Mouse (Mus musculus) regulatory T cell (primary cell): ENCODE measurements around the gene Tubd1.

Experiments used
- in situ Hi-C: fragments of 300-600 bp; cut with MboI, MseI; formaldehyde crosslinking; loops from one replicate; pipeline ENCODE4 v1.15.1; 2025; ENCODE audit warnings: high pct_unique_total_duplicates

Tubd1 gene

GRCm38 (mm10) chr11:86583313-86583825, 38.6 kb downstream of the Tubd1 start:
- in situ Hi-C loops, result loop anchor here (25.0 kb wide), 1 partner anchor 854 kb away; no protein-coding TSS in a partner anchor

DNA sequence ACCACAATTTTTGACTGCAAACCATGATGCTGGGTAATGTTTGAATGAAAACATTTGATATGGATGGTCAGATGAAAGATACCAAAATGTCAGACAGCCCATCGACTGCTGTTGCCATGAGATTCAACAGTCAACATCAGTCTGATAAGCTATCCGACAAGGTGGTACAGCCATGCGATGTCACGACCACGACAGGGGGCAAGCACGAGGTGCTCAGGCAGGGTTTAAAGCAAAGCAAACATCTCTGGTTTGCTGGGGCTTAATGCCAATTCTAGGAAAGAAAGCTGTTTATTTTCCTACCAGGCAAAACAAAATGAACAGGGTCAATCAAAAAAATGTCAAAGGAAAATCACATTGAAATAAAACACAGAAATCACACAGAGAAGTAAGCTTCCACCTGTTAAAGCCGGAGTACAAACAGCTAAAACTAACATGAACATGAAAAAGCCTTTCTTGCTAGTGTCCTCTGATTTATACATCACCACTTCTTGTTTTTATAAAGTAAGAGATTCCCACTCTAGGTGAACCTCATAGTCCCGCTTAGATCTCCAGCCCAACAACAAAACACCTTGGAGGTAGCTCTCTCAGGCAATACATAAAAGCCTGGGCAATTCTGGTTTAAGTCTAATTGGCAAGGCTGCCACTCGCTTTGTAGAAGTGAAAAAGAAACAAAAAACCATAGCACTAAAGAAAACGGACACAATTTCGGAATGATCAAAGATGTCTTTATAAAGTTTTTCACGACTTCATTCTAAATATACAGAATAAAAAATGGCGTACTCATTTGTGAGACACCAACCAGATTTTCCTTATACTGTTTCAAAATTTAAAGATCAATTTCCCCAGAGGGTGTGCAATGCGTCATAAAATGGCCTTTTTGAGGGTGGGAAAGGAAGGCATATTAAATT, 39.5 kb downstream of the Tubd1 start:
- in situ Hi-C loops, result loop anchor here (25.0 kb wide), 1 partner anchor 853 kb away; no protein-coding TSS in a partner anchor

DNA sequence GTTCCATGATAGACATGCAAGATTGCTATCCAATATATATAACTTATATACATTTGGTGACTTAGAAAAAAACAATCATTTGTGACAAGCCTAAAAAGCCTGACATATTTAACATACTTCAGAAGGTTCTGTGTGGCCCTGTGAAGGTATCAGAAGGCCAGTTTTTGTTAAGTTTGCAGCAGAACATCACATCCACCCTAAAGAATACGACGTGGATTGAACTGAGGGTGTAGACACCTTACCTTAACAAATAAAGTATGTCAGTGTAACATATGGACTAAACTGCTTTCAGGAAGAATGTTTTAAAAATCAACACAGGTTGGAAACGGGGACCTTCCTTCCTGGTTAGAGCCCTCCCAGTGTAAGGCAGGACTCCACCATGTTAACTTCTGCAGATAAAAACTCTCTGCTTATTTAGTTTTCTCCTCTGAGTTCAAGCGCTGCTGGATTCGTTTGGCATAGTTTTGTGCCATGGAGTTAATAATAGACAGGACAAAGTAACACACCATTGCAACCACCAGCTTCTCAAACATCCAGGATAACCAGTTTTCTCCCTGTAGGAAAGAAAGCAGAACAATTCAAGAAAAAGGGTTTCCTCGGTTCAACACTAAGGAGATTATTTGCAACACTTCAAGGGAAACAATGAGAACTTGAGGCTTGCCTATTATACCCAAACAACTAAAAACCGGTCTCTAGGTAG, 40.3 kb downstream of the Tubd1 start:
- in situ Hi-C loops, result loop anchor here (25.0 kb wide), 1 partner anchor 852 kb away; no protein-coding TSS in a partner anchor

- in situ Hi-C loops, result loop anchor here (25.0 kb wide), 1 partner anchor 852 kb away; no protein-coding TSS in a partner anchor
Observed at GRCm38 (mm10) chr11:86585598-86585984, 40.8 kb downstream of the Tubd1 start.

- in situ Hi-C loops, result loop anchor here (25.0 kb wide), 1 partner anchor 851 kb away; no protein-coding TSS in a partner anchor
Observed at GRCm38 (mm10) chr11:86586177-86586867, 41.5 kb downstream of the Tubd1 start.

DNA sequence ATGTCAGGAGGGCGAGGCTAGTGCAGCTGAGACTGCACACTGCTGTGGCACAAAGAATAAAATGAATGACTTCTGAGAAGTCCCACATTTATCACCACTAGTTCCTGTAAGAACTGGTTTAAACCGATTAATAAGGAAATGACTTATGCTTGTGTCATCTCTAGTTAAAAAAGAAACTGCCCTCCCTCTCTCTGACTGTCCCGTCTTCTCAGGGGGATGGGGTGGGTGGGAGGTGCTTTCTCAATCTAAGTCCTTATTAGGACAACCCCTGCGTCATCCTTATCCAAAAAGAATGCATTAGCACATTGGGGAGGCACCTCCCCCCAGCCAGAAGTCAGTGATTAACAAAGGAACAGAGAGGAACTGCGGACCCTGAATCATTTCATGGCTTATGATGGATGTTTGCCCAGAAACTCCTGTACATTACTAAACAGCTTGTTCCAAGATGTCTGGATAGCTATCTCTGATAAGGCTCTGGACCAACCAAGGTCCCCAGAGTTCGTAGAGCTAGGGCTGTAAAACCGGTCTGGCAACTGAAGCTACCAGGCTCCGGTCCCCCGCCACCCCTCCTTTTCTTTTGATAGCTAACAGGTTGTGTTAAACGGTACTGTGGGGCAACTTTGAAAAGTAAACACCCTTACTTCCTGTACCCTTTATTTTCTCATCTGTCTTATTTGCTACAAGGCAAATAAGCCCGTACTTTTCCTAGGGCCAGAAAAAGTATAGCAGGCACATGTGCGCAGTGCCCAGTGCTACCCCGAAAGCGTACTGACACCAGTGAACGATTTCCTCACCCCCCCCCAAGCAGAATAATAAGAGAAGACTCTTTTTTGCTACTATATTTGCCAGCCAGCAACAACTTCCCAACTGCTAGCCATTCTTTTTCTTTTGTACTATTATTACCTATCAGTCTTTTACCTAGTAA, 42.3 kb downstream of the Tubd1 start:
- in situ Hi-C loops, result loop anchor here (25.0 kb wide), 1 partner anchor 850 kb away; no protein-coding TSS in a partner anchor

- in situ Hi-C loops, result loop anchor here (25.0 kb wide), 1 partner anchor 849 kb away; no protein-coding TSS in a partner anchor
Observed at GRCm38 (mm10) chr11:86587830-86588229, 43.0 kb downstream of the Tubd1 start.

DNA sequence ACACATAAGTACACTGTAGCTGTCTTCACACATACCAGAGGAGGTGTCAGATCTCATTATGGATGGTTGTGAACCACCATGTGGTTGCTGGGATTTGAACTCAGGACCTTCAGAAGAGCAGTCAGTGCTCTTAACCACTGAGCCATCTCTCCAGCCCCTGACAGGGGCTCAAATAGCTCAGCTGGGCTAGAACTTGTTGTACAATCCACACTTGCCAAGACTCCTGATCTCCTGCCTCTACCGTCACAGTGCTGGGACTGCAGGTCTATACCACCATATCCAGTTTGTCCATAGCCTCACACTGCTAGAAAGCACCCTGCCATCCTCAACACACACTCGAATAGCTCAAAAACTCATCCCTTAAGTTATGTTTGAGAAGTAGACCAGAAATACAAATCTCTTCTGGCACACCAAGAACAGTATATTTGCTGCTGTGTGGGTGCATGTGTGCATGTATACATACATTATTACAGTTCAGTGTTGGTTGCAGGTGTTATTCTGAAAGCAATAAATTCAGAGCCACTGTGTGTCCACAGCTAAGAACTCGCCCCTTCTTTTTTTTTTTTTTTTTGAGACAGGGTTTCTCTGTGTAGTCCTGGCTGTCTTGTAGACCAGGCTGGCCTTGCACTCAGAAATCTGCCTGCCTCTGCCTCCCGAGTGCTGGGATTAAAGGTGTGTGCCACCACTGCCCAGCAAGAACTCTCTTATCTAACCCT, 44.0 kb downstream of the Tubd1 start:
- in situ Hi-C loops, result loop anchor here (25.0 kb wide), 1 partner anchor 849 kb away; no protein-coding TSS in a partner anchor

DNA sequence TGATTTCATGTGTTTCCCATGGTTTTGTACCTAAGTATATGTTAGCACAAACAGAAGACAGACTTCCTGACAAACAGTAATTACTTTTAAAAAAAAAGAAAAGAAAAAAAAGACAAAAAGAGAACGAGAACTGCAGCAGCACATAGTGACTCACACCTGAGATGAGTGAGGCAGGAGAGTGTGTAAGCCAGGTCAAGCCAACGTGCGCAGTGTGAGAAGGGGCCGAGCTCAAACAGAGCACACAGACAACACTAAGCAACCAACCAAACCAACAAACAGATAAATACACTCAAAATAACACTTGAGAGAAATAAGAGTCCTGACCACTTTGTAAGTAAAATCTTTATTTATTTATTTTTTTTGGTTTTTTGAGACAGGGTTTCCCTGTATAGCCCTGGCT, 45.3 kb downstream of the Tubd1 start:
- in situ Hi-C loops, result loop anchor here (25.0 kb wide), 1 partner anchor 847 kb away; no protein-coding TSS in a partner anchor

- in situ Hi-C loops, result loop anchor here (25.0 kb wide), 1 partner anchor 847 kb away; no protein-coding TSS in a partner anchor
Observed at GRCm38 (mm10) chr11:86590579-86590978, 45.8 kb downstream of the Tubd1 start.

GRCm38 (mm10) chr11:86591301-86591845, 46.6 kb downstream of the Tubd1 start:
- in situ Hi-C loops, result loop anchor here (25.0 kb wide), 1 partner anchor 846 kb away; no protein-coding TSS in a partner anchor

DNA sequence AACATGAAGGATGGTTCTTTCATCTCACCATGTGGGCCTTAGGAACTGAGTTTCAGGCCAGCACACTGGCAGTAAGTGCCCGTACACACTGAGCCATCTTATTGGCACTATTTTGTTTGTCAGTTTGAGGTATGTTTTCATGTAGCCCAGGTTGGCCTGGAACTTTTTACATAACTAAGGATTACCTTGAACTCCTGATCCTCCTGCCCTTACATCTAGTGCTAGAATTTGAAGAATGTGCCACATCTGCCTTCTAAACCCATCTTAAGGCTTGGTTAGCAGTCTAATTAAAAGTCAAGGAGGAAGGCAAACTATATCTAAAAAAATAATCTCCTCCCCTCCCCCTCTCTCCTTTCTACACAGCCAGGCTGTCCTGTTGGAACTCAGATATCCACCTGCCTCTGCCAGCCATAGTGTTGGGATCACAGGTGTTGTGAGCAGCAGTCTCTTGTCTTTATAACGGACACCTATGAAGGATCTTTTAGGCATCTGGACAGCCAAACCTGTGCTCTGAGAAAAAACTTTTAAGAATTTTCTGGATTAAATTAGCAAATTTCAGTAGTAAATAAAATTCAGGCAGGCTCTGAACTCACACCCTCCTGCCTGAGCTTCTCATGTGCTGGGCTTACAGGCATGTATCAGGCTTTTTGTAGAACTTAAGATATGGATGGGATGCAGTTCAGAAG, 47.3 kb downstream of the Tubd1 start:
- in situ Hi-C loops, result loop anchor here (25.0 kb wide), 1 partner anchor 845 kb away; no protein-coding TSS in a partner anchor

GRCm38 (mm10) chr11:86592993-86593392, 48.2 kb downstream of the Tubd1 start:
- in situ Hi-C loops, result loop anchor here (25.0 kb wide), 1 partner anchor 844 kb away; no protein-coding TSS in a partner anchor

GRCm38 (mm10) chr11:86593443-86593842, 48.7 kb downstream of the Tubd1 start:
- in situ Hi-C loops, result loop anchor here (25.0 kb wide), 1 partner anchor 844 kb away; no protein-coding TSS in a partner anchor

- in situ Hi-C loops, result loop anchor here (25.0 kb wide), 1 partner anchor 843 kb away; no protein-coding TSS in a partner anchor
Observed at GRCm38 (mm10) chr11:86594188-86594876, 49.5 kb downstream of the Tubd1 start.

- in situ Hi-C loops, result loop anchor here (25.0 kb wide), 1 partner anchor 842 kb away; no protein-coding TSS in a partner anchor
Observed at GRCm38 (mm10) chr11:86595366-86595765, 50.6 kb downstream of the Tubd1 start.
